In genomic region chr5:65106876-65107772, GRCm38 (mm10) we compare ENCODE assay signal across 8 mouse cellular contexts. TPM values are rescaled to one million over a fixed set of nuclear protein-coding genes. Genes with fewer than 3 reads are reported as not detected.
A peak's percentile ranks its signal among the peaks of the same experiment; 100 is the strongest.
DNase-seq lines count a peak whose midpoint lies in the region; ATAC-seq and TF ChIP-seq lines count a peak whose summit lies in the region.

TSS of gene Klhl5 (plus strand) at chr5:65107539.

- 8% methylated on average over 37 of the region's 56 CpGs for WGBS in forebrain, embryonic 14.5 days
- WGBS in large intestine, adult 2 months, result 4% methylated on average over 56 of the region's 56 CpGs
- 4% methylated on average over 53 of the region's 56 CpGs for WGBS in liver, embryonic 16.5 days (ENCODE audit: insufficient replicate concordance)
- 4% methylated on average over 54 of the region's 56 CpGs for WGBS in neural tube, embryonic 12.5 days

- peak within 1 kb of the TSS; percentile 62 for H3K4me2 ChIP-seq in forebrain, embryonic 14.5 days (ENCODE audit: low read length)
- peak within 1 kb of the TSS; percentile 89 for H3K4me2 ChIP-seq in liver, embryonic 16.5 days (ENCODE audit: low read depth, low read length)
- H3K4me2 ChIP-seq in neural tube, embryonic 12.5 days (replicated peaks), result peak within 1 kb of the TSS; percentile 78

- peak; percentile 75 for ATAC-seq in cerebellum, adult (ENCODE audit: insufficient number of reproducible peaks, low FRiP score, low TSS enrichment)
- ATAC-seq in forebrain, embryonic 14.5 days, result peak; percentile 95
- ATAC-seq in liver, embryonic 16.5 days (ENCODE audit: low read depth), result peak; percentile 93
- ATAC-seq in neural tube, embryonic 12.5 days (ENCODE audit: low FRiP score, low read depth), result peak; percentile 94

- 0 out of 2 replicates have a peak, but pooled peaks cover 2% of the 10 kb centered on the region for H3K27me3 ChIP-seq in ES-Bruce4 (ENCODE audit: control insufficient read depth, insufficient read depth, low read length, poor library complexity, severe bottlenecking)
- H3K27me3 ChIP-seq in forebrain, embryonic 14.5 days (replicated peaks; ENCODE audit: control insufficient read depth, insufficient read depth, low read length), result no peaks in the 10 kb centered on the region
- no peaks in the 10 kb centered on the region for H3K27me3 ChIP-seq in liver, embryonic 16.5 days (ENCODE audit: control insufficient read depth, insufficient read depth, low read depth, low read length)
- H3K27me3 ChIP-seq in neural tube, embryonic 12.5 days (replicated peaks), result no peaks in the 10 kb centered on the region

- no peak within 1 kb of the TSS; the same call in 1 of the 2 replicates for H3K27ac ChIP-seq in ES-Bruce4 (ENCODE audit: insufficient read depth, low read length)
- peak within 1 kb of the TSS; percentile 60 for H3K27ac ChIP-seq in forebrain, embryonic 14.5 days (ENCODE audit: low read depth, low read length)
- peak within 1 kb of the TSS; percentile 63 for H3K27ac ChIP-seq in liver, embryonic 16.5 days (ENCODE audit: low read length)
- peak within 1 kb of the TSS; percentile 33 for H3K27ac ChIP-seq in neural tube, embryonic 12.5 days

- H3K36me3 ChIP-seq in ES-Bruce4 (ENCODE audit: control insufficient read depth, insufficient read depth, low read length, poor library complexity, severe bottlenecking), result no peaks in the 10 kb centered on the region
- no peaks in the 10 kb centered on the region for H3K36me3 ChIP-seq in forebrain, embryonic 14.5 days (ENCODE audit: control insufficient read depth, insufficient read depth, low read length)
- no peaks in the 10 kb centered on the region for H3K36me3 ChIP-seq in liver, embryonic 16.5 days (ENCODE audit: control insufficient read depth, insufficient read depth)
- H3K36me3 ChIP-seq in neural tube, embryonic 12.5 days, result no peaks in the 10 kb centered on the region

- no peaks in the 10 kb centered on the region for H3K4me1 ChIP-seq in ES-Bruce4 (ENCODE audit: control insufficient read depth, insufficient read depth, low read length)
- H3K4me1 ChIP-seq in forebrain, embryonic 14.5 days (ENCODE audit: control insufficient read depth, insufficient read depth, low read length), result no peaks in the 10 kb centered on the region
- H3K4me1 ChIP-seq in liver, embryonic 16.5 days (ENCODE audit: control insufficient read depth, low read depth, low read length), result peaks cover 11% of the 10 kb centered on the region
- 0 out of 2 replicates have a peak, but pooled peaks cover 4% of the 10 kb centered on the region for H3K4me1 ChIP-seq in neural tube, embryonic 12.5 days

- TF ChIP-seq EP300 in ES-Bruce4 (IDR thresholded peaks at IDR 0.05; ENCODE audit: insufficient read depth, low read depth, low read length), result no peak

- H3K9ac ChIP-seq in ES-Bruce4 (ENCODE audit: low read depth, poor library complexity, severe bottlenecking), result peak within 1 kb of the TSS; percentile 89
- peak within 1 kb of the TSS; percentile 82 for H3K9ac ChIP-seq in forebrain, embryonic 14.5 days (ENCODE audit: low read length)
- peak within 1 kb of the TSS; percentile 75 for H3K9ac ChIP-seq in liver, embryonic 16.5 days (ENCODE audit: low read depth, low read length)
- peak within 1 kb of the TSS; percentile 73 for H3K9ac ChIP-seq in neural tube, embryonic 12.5 days

- no peak for TF ChIP-seq CTCF in ES-Bruce4 (IDR thresholded peaks at IDR 0.05; ENCODE audit: low read depth, low read length)

- peak; percentile 85 for DNase-seq in forebrain, embryonic 14.5 days (ENCODE audit: low spot score)
- peak; percentile 92 to 94 for DNase-seq in heart, postnatal 10 days
- peak; percentile 52 for DNase-seq in large intestine, adult 2 months (ENCODE audit: low read depth, low spot score)
- DNase-seq in telencephalon, adult 2 months (ENCODE audit: low read depth, low spot score), result peak; percentile 39

- no peaks in the 10 kb centered on the region for H3K9me3 ChIP-seq in ES-Bruce4 (replicated peaks; ENCODE audit: control insufficient read depth, insufficient read depth, low read length, poor library complexity, severe bottlenecking)
- H3K9me3 ChIP-seq in forebrain, embryonic 14.5 days (replicated peaks; ENCODE audit: control insufficient read depth, low read length), result no peaks in the 10 kb centered on the region
- no peaks in the 10 kb centered on the region for H3K9me3 ChIP-seq in liver, embryonic 16.5 days (replicated peaks; ENCODE audit: control insufficient read depth, low read length)
- H3K9me3 ChIP-seq in neural tube, embryonic 12.5 days, result no peaks in the 10 kb centered on the region

- peak within 1 kb of the TSS; percentile 73 for H3K4me3 ChIP-seq in ES-Bruce4 (ENCODE audit: low read depth, low read length)
- H3K4me3 ChIP-seq in forebrain, embryonic 14.5 days (ENCODE audit: low read depth, low read length), result peak within 1 kb of the TSS; percentile 87
- H3K4me3 ChIP-seq in liver, embryonic 16.5 days (ENCODE audit: low read depth, low read length), result peak within 1 kb of the TSS; percentile 72
- peak within 1 kb of the TSS; percentile 90 for H3K4me3 ChIP-seq in neural tube, embryonic 12.5 days

- intact Hi-C loops in heart, postnatal 10 days (cut with DNase I), result loop anchor here (5.0 kb wide), 1 partner anchor 50 kb away; no protein-coding TSS in a partner anchor

- TF ChIP-seq POLR2A in ES-Bruce4 (IDR thresholded peaks at IDR 0.05; ENCODE audit: insufficient read depth, low read length), result no peak

RNA-seq across cellular contexts. Expression of gene Klhl5, which starts in this region (rescaled TPM):
- 11.7 and 12.0 TPM in 2 replicates for polyA plus RNA-seq in ES-Bruce4 (2011; ENCODE audit: insufficient read depth, insufficient read length, low read depth, missing spikeins)
- polyA plus RNA-seq in forebrain, embryonic 14.5 days (2014; fragmentation: Nextera tagmentation; extraction: Ambion mirVana), result 42.3 and 47.0 TPM in 2 replicates
- 10 to 100 TPM; 20.8 to 21.1 TPM for total RNA-seq in heart, postnatal 10 days (2021)
- polyA plus RNA-seq in large intestine, adult 2 months (2012; rRNA removed), result 8.1 and 11.3 TPM in 2 replicates
- polyA plus RNA-seq in liver, embryonic 16.5 days (2015; fragmentation: Nextera tagmentation; extraction: Ambion mirVana), result 2.5 and 3.5 TPM in 2 replicates
- polyA plus RNA-seq in neural tube, embryonic 12.5 days (2016; fragmentation: Nextera tagmentation; extraction: Ambion mirVana), result 34.0 and 43.7 TPM in 2 replicates

Comparison
In these comparisons a context has a peak if more than half of its experiments do, and no peak if none do; other contexts are left out.
1. DNase-seq: peak in every context shown above with its lines; median percentile 93 in heart, postnatal 10 days; 85 in forebrain, embryonic 14.5 days; 52 in large intestine, adult 2 months; 39 in telencephalon, adult 2 months.